Mouse (Mus musculus) embryonic stem cell, embryonic (primary cell): ENCODE results near the gene Cox7b2.
"Not testable (repeated sequence)": the region's sequence is repeated elsewhere in the genome, so short reads cannot be mapped to it uniquely, and the experiment has no call there.

ENCODE experiments used
- CTCF ChIA-PET, 4 experiments: fragments of 300-600 bp in 2 of 4; fragments of 350-600 bp in 2 of 4; sonication (Branson Sonifier 250); formaldehyde crosslinking; loops; one replicate each; lab custom pipeline; 2022; ENCODE audit warnings: inconsistent platforms in 2 of 4; lab: Charles Lee
- POLR2A ChIA-PET, 4 experiments: fragments of 300-600 bp in 2 of 4; fragments of 350-600 bp in 2 of 4; sonication (Branson Sonifier 250); formaldehyde crosslinking; loops; one replicate each; lab custom pipeline; 2022; ENCODE audit warnings: antibody characterized with exemption in 4 of 4, inconsistent platforms in 1 of 4; lab: Charles Lee

The Cox7b2 gene

GRCm38 (mm10) chr5:71548079-71548478 lies at the start of gene Cox7b2:
Gene Cox7b2, minus strand, starts transcription at chr5:71548205.
- POLR2A ChIA-PET: no interaction called here
- CTCF ChIA-PET: no interaction called here

GRCm38 (mm10) chr5:71595321-71595720 lies 47.3 kb upstream of the Cox7b2 start:
- ChIA-PET CTCF (no interaction called here), POLR2A (interaction anchor here in 1 of 4 experiments (0.9 kb wide), 1 partner anchor 29 kb away, joined by 3 read pairs; no protein-coding TSS in a partner anchor)

- ChIA-PET POLR2A (interaction anchor here in 1 of 4 experiments (0.6 to 0.7 kb wide), 2 partner anchors 136 to 322 kb away, joined by 3 to 6 read pairs; no protein-coding TSS in a partner anchor), CTCF (no interaction called here)
Observed at GRCm38 (mm10) chr5:71593745-71594255, 45.8 kb upstream of the Cox7b2 start.

- POLR2A ChIA-PET: no interaction called here
- CTCF ChIA-PET: no interaction called here
Observed at GRCm38 (mm10) chr5:71571646-71572237, 23.7 kb upstream of the Cox7b2 start.

- CTCF ChIA-PET: interaction anchor here in 1 of 4 experiments (0.7 kb wide), 1 partner anchor 155 kb away, joined by 4 read pairs; no protein-coding TSS in a partner anchor
- POLR2A ChIA-PET: no interaction called here
Observed at GRCm38 (mm10) chr5:71545554-71545953, 2.5 kb downstream of the Cox7b2 start.

- POLR2A ChIA-PET, CTCF ChIA-PET: not testable (repeated sequence)
Observed at GRCm38 (mm10) chr5:71525486-71525885, 22.5 kb downstream of the Cox7b2 start.

GRCm38 (mm10) chr5:71502058-71502678 lies 45.8 kb downstream of the Cox7b2 start:
- ChIA-PET CTCF (interaction anchor here in 2 of 4 experiments (0.5 to 0.6 kb wide), 2 partner anchors 38 to 120 kb away, joined by 3 to 11 read pairs; no protein-coding TSS in a partner anchor), POLR2A (no interaction called here)

GRCm38 (mm10) chr5:71495621-71496020 lies 52.4 kb downstream of the Cox7b2 start:
- POLR2A ChIA-PET: no interaction called here
- CTCF ChIA-PET: interaction anchor here in 1 of 4 experiments (0.6 kb wide), 1 partner anchor 417 kb away, joined by 3 read pairs; no protein-coding TSS in a partner anchor

GRCm38 (mm10) chr5:71456957-71457356 lies 91.0 kb downstream of the Cox7b2 start:
- CTCF ChIA-PET: no interaction called here
- POLR2A ChIA-PET: interaction anchor here in 1 of 4 experiments (0.6 kb wide), 1 partner anchor 1814 kb away, joined by 4 read pairs; no protein-coding TSS in a partner anchor

GRCm38 (mm10) chr5:71440174-71440573 lies 107.8 kb downstream of the Cox7b2 start:
- ChIA-PET CTCF (no interaction called here), POLR2A (no interaction called here)
